ENCODE assay signal across 28 mouse cellular contexts in genomic region chr17:35932608-35933007, GRCm38 (mm10). TPM values are rescaled to one million over a fixed set of nuclear protein-coding genes. Genes with fewer than 3 reads are reported as not detected.
DNase-seq lines count a peak whose midpoint lies in the region; ATAC-seq lines count a peak whose summit lies in the region.
"Had no signal": no experiment of that assay in that cellular context is flagged by ENCODE, and none has a peak within 500 bp of the region (broad histone marks: within the 10 kb centered on the region; RNA-seq: fewer than 3 reads in every experiment).

No protein-coding gene starts in this region.

- 91% methylated on average over 4 of the region's 4 CpGs for WGBS in hindbrain, embryonic 14.5 days
- WGBS in hindbrain, embryonic 16.5 days = 86% methylated on average over 4 of the region's 4 CpGs

- H3K36me3 ChIP-seq in hindbrain, embryonic 14.5 days (replicated peaks; ENCODE audit: control insufficient read depth, insufficient read depth) = peaks cover 40% of the 10 kb centered on the region
- H3K36me3 ChIP-seq in hindbrain, embryonic 16.5 days (ENCODE audit: control insufficient read depth, insufficient read depth, low read length) = peaks cover 32% of the 10 kb centered on the region

- H3K4me2 ChIP-seq in hindbrain, embryonic 14.5 days (replicated peaks) = no peak overlapping the region
- H3K4me2 ChIP-seq in hindbrain, embryonic 16.5 days (ENCODE audit: low read length) = no peak overlapping the region
- H3K4me2 ChIP-seq: embryonic facial prominence, embryonic 13.5 days; forebrain, embryonic 15.5 days; heart, embryonic 13.5 days; hindbrain, embryonic 12.5 days had no signal

- ATAC-seq in hindbrain, embryonic 14.5 days (ENCODE audit: low FRiP score) = no peak
- no peak for ATAC-seq in hindbrain, embryonic 16.5 days
- ATAC-seq: forebrain, embryonic 15.5 days; hindbrain, postnatal 0 days; inflammation-experienced regulatory T-cells, adult 6 months; intestine, embryonic 16.5 days; Patski had no signal

- H3K4me3 ChIP-seq in hindbrain, embryonic 14.5 days (replicated peaks; ENCODE audit: low read length) = no peak overlapping the region
- H3K4me3 ChIP-seq in hindbrain, embryonic 16.5 days (ENCODE audit: low read length) = no peak overlapping the region
- H3K4me3 ChIP-seq: embryonic facial prominence, embryonic 10.5 days; embryonic facial prominence, embryonic 13.5 days; erythroblast, embryonic 14.5 days; forebrain, embryonic 10.5 days; forebrain, embryonic 15.5 days; heart, adult 2 months; heart, embryonic 10.5 days; heart, embryonic 13.5 days; hindbrain, embryonic 12.5 days had no signal

- no peak overlapping the region for H3K9ac ChIP-seq in hindbrain, embryonic 14.5 days
- no peak overlapping the region for H3K9ac ChIP-seq in hindbrain, embryonic 16.5 days (ENCODE audit: low read depth, low read length)
- H3K9ac ChIP-seq: embryonic facial prominence, embryonic 13.5 days; forebrain, embryonic 15.5 days; heart, embryonic 13.5 days; hindbrain, embryonic 12.5 days had no signal

- H3K4me1 ChIP-seq in hindbrain, embryonic 14.5 days (replicated peaks; ENCODE audit: control insufficient read depth, insufficient read depth, low read length) = no peaks in the 10 kb centered on the region
- H3K4me1 ChIP-seq in hindbrain, embryonic 16.5 days (ENCODE audit: control insufficient read depth, insufficient read depth, low read depth, low read length) = no peaks in the 10 kb centered on the region
- H3K4me1 ChIP-seq: embryonic facial prominence, embryonic 10.5 days; embryonic facial prominence, embryonic 13.5 days; forebrain, embryonic 10.5 days; forebrain, embryonic 15.5 days; heart, embryonic 10.5 days; heart, embryonic 13.5 days; hindbrain, embryonic 12.5 days had no signal

- no peak overlapping the region for H3K27ac ChIP-seq in hindbrain, embryonic 14.5 days
- no peak overlapping the region for H3K27ac ChIP-seq in hindbrain, embryonic 16.5 days (ENCODE audit: low read depth, low read length)
- H3K27ac ChIP-seq: embryonic facial prominence, embryonic 10.5 days; embryonic facial prominence, embryonic 13.5 days; forebrain, embryonic 10.5 days; forebrain, embryonic 15.5 days; heart, adult 2 months; heart, embryonic 10.5 days; heart, embryonic 13.5 days; hindbrain, embryonic 12.5 days; hindbrain, postnatal 0 days had no signal

- DNase-seq in adrenal gland, adult 2 months = peak; percentile 1
- DNase-seq in adrenal gland, postnatal 14 days = no peak
- peak; percentile 15 for DNase-seq in hindbrain, embryonic 14.5 days (ENCODE audit: low spot score)
- DNase-seq in urinary bladder, adult 2 months (ENCODE audit: low spot score) = peak; percentile 11
- DNase-seq in urinary bladder, adult 18-20 months (ENCODE audit: low spot score in 2 of 2) = no peak
- DNase-seq: adrenal gland, postnatal 25 days; cerebellum, adult 11-12 months; cerebellum, adult 8-10 months; cerebellum, postnatal 10 days; cerebellum, postnatal 36 days; embryo, embryonic 11 days; gastrocnemius, postnatal 25 days; heart, adult 2 months; heart, postnatal 14 days had no signal

- H3K9me3 ChIP-seq in hindbrain, embryonic 14.5 days (ENCODE audit: control insufficient read depth, low read length) = no peaks in the 10 kb centered on the region
- no peaks in the 10 kb centered on the region for H3K9me3 ChIP-seq in hindbrain, embryonic 16.5 days (ENCODE audit: control insufficient read depth, low read length)
- H3K9me3 ChIP-seq: embryonic facial prominence, embryonic 10.5 days; embryonic facial prominence, embryonic 13.5 days; forebrain, embryonic 10.5 days; forebrain, embryonic 15.5 days; G1E; heart, embryonic 10.5 days; heart, embryonic 13.5 days; hindbrain, embryonic 12.5 days had no signal

- H3K27me3 ChIP-seq in hindbrain, embryonic 14.5 days (ENCODE audit: control insufficient read depth, insufficient read depth, low read length) = no peaks in the 10 kb centered on the region
- no peaks in the 10 kb centered on the region for H3K27me3 ChIP-seq in hindbrain, embryonic 16.5 days (replicated peaks; ENCODE audit: control insufficient read depth, insufficient read depth, low read length)
- H3K27me3 ChIP-seq: embryonic facial prominence, embryonic 13.5 days; forebrain, embryonic 15.5 days; heart, embryonic 13.5 days; hindbrain, embryonic 12.5 days; Patski had no signal

RNA-seq across cellular contexts. Expression of gene Ppp1r10, which starts 16.4 kb away (rescaled TPM):
- total RNA-seq in adrenal gland, adult 2 months (2021) = 100 to 1,000 TPM in 1 of 2 experiments, 10 to 100 TPM in 1; 64.6 to 140 TPM
- polyA plus RNA-seq in adrenal gland, adult 2 months (2012; rRNA removed) = 24.7 and 32.8 TPM in 2 replicates
- total RNA-seq in adrenal gland, postnatal 14 days (2021) = 91.4 and 97.7 TPM in 2 replicates
- polyA plus RNA-seq in hindbrain, embryonic 14.5 days (2014; fragmentation: Nextera tagmentation; extraction: Ambion mirVana) = 34.8 and 37.9 TPM in 2 replicates
- 32.7 and 40.2 TPM in 2 replicates for polyA plus RNA-seq in hindbrain, embryonic 16.5 days (2015; fragmentation: Nextera tagmentation; extraction: Ambion mirVana)
- polyA plus RNA-seq in urinary bladder, adult 2 months (2012; rRNA removed) = 25.8 and 26.0 TPM in 2 replicates

RNA-seq across cellular contexts. Expression of gene Mrps18b, which starts 16.4 kb away (rescaled TPM):
- total RNA-seq in adrenal gland, adult 2 months (2021) = 100 to 1,000 TPM; 111 to 114 TPM
- polyA plus RNA-seq in adrenal gland, adult 2 months (2012; rRNA removed) = 91.6 and 101 TPM in 2 replicates
- 108 and 114 TPM in 2 replicates for total RNA-seq in adrenal gland, postnatal 14 days (2021)
- 61.4 and 63.6 TPM in 2 replicates for polyA plus RNA-seq in hindbrain, embryonic 14.5 days (2014; fragmentation: Nextera tagmentation; extraction: Ambion mirVana)
- 59.6 and 67.4 TPM in 2 replicates for polyA plus RNA-seq in hindbrain, embryonic 16.5 days (2015; fragmentation: Nextera tagmentation; extraction: Ambion mirVana)
- polyA plus RNA-seq in urinary bladder, adult 2 months (2012; rRNA removed) = 77.9 and 90.8 TPM in 2 replicates

RNA-seq across cellular contexts. Expression of gene Atat1, which starts 22.7 kb away (rescaled TPM):
- total RNA-seq in adrenal gland, adult 2 months (2021) = 10 to 100 TPM; 27.4 to 40.0 TPM
- polyA plus RNA-seq in adrenal gland, adult 2 months (2012; rRNA removed) = 128 and 145 TPM in 2 replicates
- total RNA-seq in adrenal gland, postnatal 14 days (2021) = 29.0 and 31.5 TPM in 2 replicates
- polyA plus RNA-seq in hindbrain, embryonic 14.5 days (2014; fragmentation: Nextera tagmentation; extraction: Ambion mirVana) = 387 and 408 TPM in 2 replicates
- polyA plus RNA-seq in hindbrain, embryonic 16.5 days (2015; fragmentation: Nextera tagmentation; extraction: Ambion mirVana) = 287 and 393 TPM in 2 replicates
- 45.9 and 58.8 TPM in 2 replicates for polyA plus RNA-seq in urinary bladder, adult 2 months (2012; rRNA removed)

RNA-seq across cellular contexts. Expression of gene 2310061I04Rik, which starts 35.4 kb away (rescaled TPM):
- 10 to 100 TPM; 51.6 to 52.6 TPM for total RNA-seq in adrenal gland, adult 2 months (2021)
- polyA plus RNA-seq in adrenal gland, adult 2 months (2012; rRNA removed) = 112 and 122 TPM in 2 replicates
- 73.6 and 79.5 TPM in 2 replicates for total RNA-seq in adrenal gland, postnatal 14 days (2021)
- 55.3 and 57.5 TPM in 2 replicates for polyA plus RNA-seq in hindbrain, embryonic 14.5 days (2014; fragmentation: Nextera tagmentation; extraction: Ambion mirVana)
- 67.4 and 77.4 TPM in 2 replicates for polyA plus RNA-seq in hindbrain, embryonic 16.5 days (2015; fragmentation: Nextera tagmentation; extraction: Ambion mirVana)
- 29.6 and 35.9 TPM in 2 replicates for polyA plus RNA-seq in urinary bladder, adult 2 months (2012; rRNA removed)

RNA-seq across cellular contexts. Expression of gene Abcf1, which starts 37.0 kb away (rescaled TPM):
- total RNA-seq in adrenal gland, adult 2 months (2021) = 10 to 100 TPM; 83.5 to 86.8 TPM
- 66.0 and 78.9 TPM in 2 replicates for polyA plus RNA-seq in adrenal gland, adult 2 months (2012; rRNA removed)
- 92.5 and 100 TPM in 2 replicates for total RNA-seq in adrenal gland, postnatal 14 days (2021)
- polyA plus RNA-seq in hindbrain, embryonic 14.5 days (2014; fragmentation: Nextera tagmentation; extraction: Ambion mirVana) = 65.5 and 74.9 TPM in 2 replicates
- 73.9 and 84.6 TPM in 2 replicates for polyA plus RNA-seq in hindbrain, embryonic 16.5 days (2015; fragmentation: Nextera tagmentation; extraction: Ambion mirVana)
- 58.4 and 74.6 TPM in 2 replicates for polyA plus RNA-seq in urinary bladder, adult 2 months (2012; rRNA removed)

Comparison
In these comparisons a context has a peak if more than half of its experiments do, and no peak if none do; other contexts are left out.
1. DNase-seq: peak in adrenal gland, adult 2 months (single experiment), hindbrain, embryonic 14.5 days (single experiment) and urinary bladder, adult 2 months (single experiment); none in adrenal gland, postnatal 14 days (single experiment) and urinary bladder, adult 18-20 months (0 of 2).